Mouse (Mus musculus) layer of hippocampus, adult 8-10 months (tissue): ENCODE measurements at regions not wholly inside any gene's neighbourhood (a gene's known extent, or its start where the extent isn't known, plus 50 kb on each side); places are given as distances from the start of the nearest gene placed in this dataset.

Experiments used
- DNase-seq, 2 experiments: peaks; one replicate each; pipeline ENCODE4 v3.0.0; 2022; ENCODE audit warnings: low spot score in 2 of 2

- DNase-seq: no peak
Measured at GRCm38 (mm10) chr8:33089731-33090130, 338.8 kb upstream of the 5930422O12Rik start.

DNA sequence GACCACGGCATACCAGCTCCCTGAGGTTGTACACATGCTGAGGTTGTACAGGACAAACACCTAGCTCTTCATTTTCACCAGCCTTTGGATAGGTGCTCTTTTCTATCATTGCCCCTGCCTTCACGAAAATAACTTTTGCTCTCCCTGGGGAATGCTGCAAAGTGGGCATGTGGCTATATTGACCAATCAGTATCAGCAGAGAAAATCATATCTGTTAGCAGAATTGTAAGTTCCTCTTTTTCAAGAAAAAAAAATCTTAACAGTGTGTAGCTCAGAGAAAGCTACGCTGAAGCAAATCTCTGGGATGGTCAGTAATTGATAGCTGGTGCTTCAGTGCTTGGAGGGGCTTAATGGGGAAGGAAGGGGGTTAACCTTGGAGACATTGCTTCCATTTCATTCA lies 319.6 kb upstream of the 5930422O12Rik start:
- DNase-seq: no peak

GRCm38 (mm10) chr8:33115271-33116236 lies 313.0 kb upstream of the 5930422O12Rik start:
- no peak for DNase-seq

DNA sequence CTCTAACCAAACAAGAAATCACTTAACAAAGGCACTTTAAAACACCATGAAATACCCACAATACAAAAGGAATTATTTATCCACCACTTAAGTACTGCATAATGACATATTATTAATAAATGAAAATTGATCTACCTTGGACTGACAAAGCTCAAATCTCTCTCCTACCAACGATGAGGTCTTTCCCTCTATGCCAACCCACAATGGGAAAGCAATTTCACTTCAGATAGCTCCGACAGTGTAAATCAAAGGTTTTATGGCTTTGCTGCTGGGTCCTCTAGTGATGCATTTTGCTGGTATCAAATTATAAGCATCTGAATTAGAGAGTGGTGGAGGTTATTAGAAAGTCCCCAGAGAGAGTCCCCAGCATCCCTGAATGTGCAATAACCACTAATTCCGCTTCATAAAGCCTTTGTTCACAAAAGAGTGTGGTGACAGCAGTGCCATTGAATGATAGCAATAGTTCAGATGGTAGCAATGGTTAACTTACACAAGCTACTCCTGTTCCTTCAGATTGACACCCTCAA lies 305.4 kb upstream of the 5930422O12Rik start:
- no peak for DNase-seq

GRCm38 (mm10) chr8:33126981-33127380 lies 301.5 kb upstream of the 5930422O12Rik start:
- no peak for DNase-seq

DNA sequence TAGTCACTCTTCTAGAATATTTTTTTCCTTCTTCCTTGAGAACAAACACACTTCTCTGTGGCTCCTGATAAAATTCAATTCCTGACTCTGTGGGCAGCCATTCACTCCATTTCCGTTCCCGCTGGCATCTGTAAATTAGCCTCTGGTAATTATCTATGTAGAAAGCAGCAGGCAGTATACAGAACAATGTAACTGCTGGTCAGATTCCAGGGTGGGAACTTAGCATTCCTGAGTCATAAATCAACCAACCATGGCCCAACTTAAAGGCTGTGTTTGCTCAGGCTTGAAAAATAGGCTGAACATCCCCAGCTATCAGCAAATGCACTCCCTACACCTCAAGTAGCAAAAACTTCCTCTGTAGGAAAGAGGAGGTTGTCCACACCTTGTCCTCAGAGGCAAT lies 289.6 kb upstream of the 5930422O12Rik start:
- DNase-seq: no peak

- DNase-seq: no peak
Measured at GRCm38 (mm10) chr8:33139850-33140249, 288.7 kb upstream of the 5930422O12Rik start.

DNA sequence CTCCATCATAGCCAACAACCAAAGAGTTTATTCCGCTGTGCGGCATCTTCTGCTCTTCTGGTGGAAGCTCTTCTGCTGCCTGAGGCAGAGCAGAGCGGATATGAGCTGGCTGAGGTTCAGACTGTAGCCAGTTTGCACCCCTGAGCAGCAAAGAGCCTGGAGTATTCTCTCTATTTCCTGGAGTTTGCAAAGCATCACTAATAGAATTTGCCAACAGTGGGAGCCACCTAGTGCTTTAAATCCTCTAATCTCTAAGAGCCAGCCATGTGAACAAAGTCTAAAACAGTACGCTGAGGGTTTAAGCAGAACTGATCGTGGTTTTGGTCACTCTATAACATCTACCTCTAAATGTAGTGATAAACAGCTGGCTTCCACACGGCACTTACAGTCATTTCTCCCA lies 250.9 kb upstream of the 5930422O12Rik start:
- DNase-seq: no peak

GRCm38 (mm10) chr8:33183029-33183428 lies 245.5 kb upstream of the 5930422O12Rik start:
- DNase-seq: no peak
